ENCODE assay signal across 26 mouse cellular contexts in the genomic region with DNA sequence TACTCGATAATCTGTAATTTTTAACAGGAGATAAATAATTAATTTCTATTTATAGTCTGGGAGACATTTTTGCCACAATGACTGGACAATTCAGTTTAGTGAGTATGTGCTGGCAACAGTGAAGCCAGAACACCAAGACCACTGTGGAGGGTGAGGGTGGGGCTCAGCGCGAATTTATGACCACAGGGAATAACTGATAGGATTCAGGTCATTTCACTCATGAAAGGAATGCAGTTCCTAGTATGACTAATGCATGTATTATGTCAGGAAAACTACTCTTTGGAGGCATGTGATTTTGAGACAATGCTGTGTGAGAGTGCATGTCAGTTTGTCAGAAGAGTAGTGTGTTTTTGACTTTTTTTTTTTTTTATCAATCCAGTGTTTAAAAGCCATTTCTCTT.
"Had no signal": no experiment of that assay in that cellular context is flagged by ENCODE, and none has a peak within 500 bp of the region (broad histone marks: within the 10 kb centered on the region; RNA-seq: fewer than 3 reads in every experiment).

No protein-coding gene starts in this region.

- H3K27ac ChIP-seq: heart, adult 2 months; hindbrain, embryonic 10.5 days; hindbrain, embryonic 12.5 days; hindbrain, embryonic 14.5 days; kidney, embryonic 15.5 days; kidney, postnatal 0 days; limb, embryonic 13.5 days; limb, embryonic 15.5 days; liver, embryonic 12.5 days; liver, embryonic 14.5 days had no signal

- H3K4me2 ChIP-seq: heart, embryonic 11.5 days; hindbrain, embryonic 12.5 days; hindbrain, embryonic 14.5 days; kidney, embryonic 15.5 days; limb, embryonic 13.5 days; limb, embryonic 15.5 days; liver, embryonic 12.5 days had no signal

- H3K36me3 ChIP-seq: hindbrain, embryonic 10.5 days; hindbrain, embryonic 12.5 days; kidney, embryonic 15.5 days; limb, embryonic 13.5 days; limb, embryonic 15.5 days; liver, embryonic 12.5 days had no signal

- H3K4me1 ChIP-seq: hindbrain, embryonic 10.5 days; hindbrain, embryonic 12.5 days; kidney, embryonic 15.5 days; limb, embryonic 13.5 days; limb, embryonic 15.5 days; liver, embryonic 12.5 days had no signal

- H3K27me3 ChIP-seq: hindbrain, embryonic 12.5 days; kidney, embryonic 15.5 days; limb, embryonic 13.5 days; limb, embryonic 15.5 days; liver, embryonic 12.5 days had no signal

- DNase-seq: gastrocnemius, postnatal 14 days; gastrocnemius, postnatal 36 days; heart, adult 11 months; heart, adult 2 months; heart, postnatal 10 days; heart, postnatal 4 days; kidney, adult 2 months; kidney, adult 9 months; kidney, postnatal 14 days; kidney, postnatal 36 days; layer of hippocampus, adult 9-11 months; layer of hippocampus, postnatal 36 days; left cerebral cortex, postnatal 4 days had no signal

- H3K9ac ChIP-seq: hindbrain, embryonic 12.5 days; hindbrain, embryonic 14.5 days; kidney, embryonic 15.5 days; limb, embryonic 13.5 days; limb, embryonic 15.5 days; liver, embryonic 12.5 days; liver, embryonic 14.5 days had no signal

- H3K4me3 ChIP-seq: heart, adult 2 months; hindbrain, embryonic 10.5 days; hindbrain, embryonic 12.5 days; kidney, embryonic 15.5 days; limb, embryonic 13.5 days; limb, embryonic 15.5 days; liver, embryonic 12.5 days had no signal

- ATAC-seq: hindbrain, embryonic 16.5 days; inflammation-experienced regulatory T-cells, adult 6 months; intestine, postnatal 0 days; liver, embryonic 12.5 days had no signal

- H3K9me3 ChIP-seq: hindbrain, embryonic 10.5 days; hindbrain, embryonic 12.5 days; kidney, embryonic 15.5 days; limb, embryonic 13.5 days; limb, embryonic 15.5 days; liver, embryonic 12.5 days had no signal
